Mouse (Mus musculus) cortical plate, adult 2 months (tissue): Measurements from ENCODE around the gene Slc25a36.

Experiments used
- CTCF ChIP-seq: fragments of 200-500 bp; IDR thresholded peaks from 2 replicates; pipeline ENCODE4 v1.5.1; 2011; ENCODE audit warnings: mild to moderate bottlenecking, control low read depth, low read length; ENCODE audit not compliant: insufficient read depth; ENCODE audit errors: extremely low read depth
- POLR2A ChIP-seq: fragments of 200-500 bp; IDR thresholded peaks from 2 replicates; pipeline ENCODE4 v1.6.1; 2011; ENCODE audit warnings: mild to moderate bottlenecking, low read length, control low read depth; ENCODE audit not compliant: insufficient read depth; ENCODE audit errors: extremely low read depth

- no peak for TF ChIP-seq CTCF
- TF ChIP-seq POLR2A = no peak
Observed at GRCm38 (mm10) chr9:97051176-97051575, 59.8 kb downstream of the Slc25a36 start.
